Mouse (Mus musculus): ENCODE measurements around the gene AL731706.1. TPM values are rescaled to one million over a fixed set of nuclear protein-coding genes. Genes with fewer than 3 reads are reported as not detected.

AL731706.1 gene
- total RNA-seq, 1 experiment from 2014 or later: 5.0 TPM

DNA sequence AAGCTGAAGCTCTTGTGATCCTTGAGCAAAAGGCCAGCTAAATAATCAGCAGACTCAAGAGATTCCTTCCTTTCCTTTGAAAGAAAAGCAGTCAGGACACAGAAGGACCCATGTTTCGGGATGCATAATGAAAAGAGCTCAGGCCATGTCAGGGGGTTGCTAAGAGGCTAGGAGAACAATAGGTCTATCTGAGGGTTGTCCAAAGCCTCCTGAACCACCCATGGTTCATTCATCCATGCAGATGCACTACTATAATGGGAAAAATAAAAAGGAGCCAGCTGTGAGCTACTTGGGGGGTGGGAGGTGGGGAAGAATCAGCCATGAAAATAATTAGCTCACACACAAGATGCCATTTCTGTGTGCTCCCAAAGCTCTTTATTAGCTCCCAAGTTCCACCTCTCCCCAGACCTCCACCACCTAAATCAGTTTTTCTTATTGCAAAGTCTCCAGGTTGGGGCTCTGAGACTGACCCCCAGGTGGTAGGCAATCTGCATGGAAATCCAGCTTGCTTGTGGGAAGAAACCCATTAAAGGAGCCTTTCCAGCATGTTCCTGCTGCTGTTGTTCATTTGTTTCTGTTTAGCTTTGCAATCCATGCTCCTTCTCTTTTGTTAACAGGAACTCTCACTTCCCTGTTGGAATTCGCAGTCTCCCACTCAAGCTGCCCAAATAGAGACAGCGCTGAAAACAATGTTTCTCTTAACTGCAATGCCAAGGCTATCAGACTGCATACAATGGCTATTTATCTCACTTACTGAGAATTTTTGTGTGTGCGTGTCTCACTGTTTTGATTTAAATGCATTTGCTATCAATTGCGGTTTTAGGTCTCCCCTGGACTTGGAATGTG, 36.4 kb downstream of the AL731706.1 start:
- no peak for ATAC-seq (replicated peaks; ENCODE audit: insufficient number of reproducible peaks, low FRiP score, low TSS enrichment, poor library complexity, severe bottlenecking)

GRCm38 (mm10) chr2:136850366-136850765, 40.8 kb downstream of the AL731706.1 start:
- ATAC-seq (replicated peaks; ENCODE audit: insufficient number of reproducible peaks, low FRiP score, low TSS enrichment, poor library complexity, severe bottlenecking): no peak

GRCm38 (mm10) chr2:136837994-136838393, 53.2 kb downstream of the AL731706.1 start:
- ATAC-seq (replicated peaks; ENCODE audit: insufficient number of reproducible peaks, low FRiP score, low TSS enrichment, poor library complexity, severe bottlenecking): no peak

GRCm38 (mm10) chr2:136835882-136836281, 55.3 kb downstream of the AL731706.1 start:
- ATAC-seq (replicated peaks; ENCODE audit: insufficient number of reproducible peaks, low FRiP score, low TSS enrichment, poor library complexity, severe bottlenecking): no peak

DNA sequence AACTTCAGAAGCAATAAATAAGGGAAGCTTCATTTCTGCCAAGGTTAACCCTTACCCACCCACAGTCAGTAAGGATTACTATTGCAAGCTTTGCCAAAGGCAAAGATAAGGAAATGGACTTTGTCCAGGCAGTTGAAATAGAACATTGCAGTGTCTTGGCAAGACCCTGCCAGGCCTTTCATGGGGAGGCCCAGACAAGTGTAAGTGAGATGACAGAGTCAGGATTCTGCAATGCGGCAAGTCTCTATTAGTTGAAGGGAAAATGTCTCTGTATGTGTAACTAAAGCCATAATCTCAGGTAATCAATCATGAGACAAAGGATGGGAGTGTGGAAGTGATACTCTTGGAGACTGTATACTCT, 56.5 kb downstream of the AL731706.1 start:
- no peak for ATAC-seq (replicated peaks; ENCODE audit: insufficient number of reproducible peaks, low FRiP score, low TSS enrichment, poor library complexity, severe bottlenecking)

DNA sequence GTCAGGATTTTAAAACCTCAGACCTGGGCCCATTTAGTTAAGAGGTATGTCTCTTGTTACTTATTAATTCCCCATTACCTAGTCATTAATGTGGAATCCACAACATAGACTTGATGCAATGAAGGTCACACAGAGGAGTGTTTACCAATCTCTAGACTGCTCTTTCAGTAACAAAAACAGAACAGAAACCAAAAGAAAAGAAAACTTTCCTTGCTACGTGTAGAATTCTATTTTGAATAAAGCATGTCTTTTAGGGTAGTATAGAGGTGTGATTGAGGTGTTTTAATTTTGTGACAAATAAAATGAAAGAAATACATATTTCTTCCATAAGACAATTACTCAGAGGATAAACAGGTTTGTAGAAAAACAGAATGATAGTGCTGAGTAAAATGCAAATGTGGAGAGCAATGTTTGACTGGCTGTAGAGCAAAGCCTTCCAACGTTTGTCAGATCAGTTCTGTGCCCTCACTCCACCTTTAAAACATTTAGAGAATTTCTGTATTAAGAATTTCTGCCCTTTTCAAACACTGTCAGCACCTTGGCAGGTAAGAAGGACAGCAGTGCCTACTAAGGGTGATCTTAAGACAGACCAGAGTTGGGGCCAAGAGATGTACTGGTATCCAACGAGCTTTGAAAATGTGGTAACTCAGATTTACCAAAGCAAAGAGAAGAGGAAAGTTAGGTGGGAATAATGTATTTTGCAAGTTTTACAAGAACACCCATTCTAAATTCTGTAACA, 57.0 kb downstream of the AL731706.1 start:
- ATAC-seq (replicated peaks; ENCODE audit: insufficient number of reproducible peaks, low FRiP score, low TSS enrichment, poor library complexity, severe bottlenecking): no peak

DNA sequence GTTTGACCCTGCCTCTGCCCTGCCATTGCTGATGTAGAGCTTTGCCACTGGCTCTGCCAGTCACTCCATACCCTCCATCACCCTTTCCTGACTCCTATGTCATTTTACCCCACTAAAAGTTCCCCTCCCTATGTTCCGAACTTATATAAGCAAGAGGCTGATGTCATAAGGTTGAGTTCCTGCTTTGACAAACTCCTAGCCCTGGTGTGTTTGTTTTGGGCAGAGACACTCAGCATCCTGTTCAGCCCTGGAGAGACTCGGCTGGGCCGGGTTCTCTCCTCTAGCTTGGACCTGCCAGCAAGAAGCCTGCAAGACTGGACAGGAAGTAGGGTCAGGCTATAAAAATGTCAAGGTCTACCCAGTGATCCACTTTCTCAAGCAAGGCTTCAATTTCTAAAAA, 58.3 kb downstream of the AL731706.1 start:
- no peak for ATAC-seq (replicated peaks; ENCODE audit: insufficient number of reproducible peaks, low FRiP score, low TSS enrichment, poor library complexity, severe bottlenecking)

Other genes starting within 250 kb of the AL731706.1 start
- gene Snap25, start 177.9 kb downstream of the AL731706.1 start, total RNA-seq (2017): not detected in 3 replicates
- gene AL731706.2, start 5.7 kb downstream of the AL731706.1 start, total RNA-seq (2017): 13.4 to 63.0 TPM in 2 of 3 replicates, not detected in the other
- 1.5 to 5.4 TPM (median 4.8 TPM) in 3 replicates for gene Slx4ip, start 171 bp downstream of the AL731706.1 start, total RNA-seq (2017)
- gene Mkks, start within 50 bp of the AL731706.1 start, total RNA-seq (2017): 7.8 to 10.7 TPM (median 8.8 TPM) in 3 replicates
- gene Jag1, start 225.3 kb upstream of the AL731706.1 start, total RNA-seq (2017): 7.4 to 10.4 TPM (median 8.6 TPM) in 3 replicates

Data from monocyte, adult 5-6 weeks (primary cell).